Mouse (Mus musculus): ENCODE results near the gene Clp1. TPM values are rescaled to one million over a fixed set of nuclear protein-coding genes. Genes with fewer than 3 reads are reported as not detected.
A peak's percentile ranks its signal among the peaks of the same experiment; 100 is the strongest.

The Clp1 gene
- total RNA-seq (2014; rRNA removed) (7.9 and 10.9 TPM in 2 replicates), polyA plus RNA-seq (2012; rRNA removed) (8.6 and 12.6 TPM in 2 replicates)

- Histone ChIP-seq H3K9ac (ENCODE audit: low read depth, low read length) (peak within 1 kb of the TSS; percentile 73), H3K36me3 (ENCODE audit: control insufficient read depth, insufficient read depth, low read length) (peaks cover 15% of the 10 kb centered on the region), H3K27ac (replicated peaks; ENCODE audit: insufficient read depth, low read depth, low read length) (peak within 1 kb of the TSS; percentile 88), H3K79me2 (ENCODE audit: control insufficient read depth, insufficient read depth, low read length) (peaks cover 9% of the 10 kb centered on the region; the same call in 1 of the 2 replicates), H3K27me3 (ENCODE audit: control insufficient read depth, insufficient read depth, low read length) (no peaks in the 10 kb centered on the region), H3K4me3 (ENCODE audit: insufficient read depth, low read depth, low read length) (peak within 1 kb of the TSS; percentile 64), H3K4me1 (ENCODE audit: control insufficient read depth, insufficient read depth, low read length) (peaks cover 20% of the 10 kb centered on the region)
- peak; percentile 92 for DNase-seq (ENCODE audit: extremely low read depth, low read depth, low spot score)
- no peak for TF ChIP-seq CTCF (IDR thresholded peaks at IDR 0.05; ENCODE audit: low read depth, low read length)
- peak; percentile 59 for TF ChIP-seq POLR2A (IDR thresholded peaks at IDR 0.05; ENCODE audit: extremely low read depth, insufficient read depth, low read length)
- WGBS: under 1% methylated on average over 39 of the region's 39 CpGs
Observed at GRCm38 (mm10) chr2:84727172-84727858, at the start of gene Clp1. Clp1 (minus strand) TSS chr2:84727350.

GRCm38 (mm10) chr2:84775665-84776064 lies 48.5 kb upstream of the Clp1 start:
- Histone ChIP-seq H3K4me3 (ENCODE audit: insufficient read depth, low read depth, low read length) (peak overlapping the region; percentile 39), H3K4me1 (ENCODE audit: control insufficient read depth, insufficient read depth, low read length) (peaks cover 11% of the 10 kb centered on the region; the same call in 1 of the 2 replicates), H3K27me3 (ENCODE audit: control insufficient read depth, insufficient read depth, low read length) (no peaks in the 10 kb centered on the region), H3K27ac (replicated peaks; ENCODE audit: insufficient read depth, low read depth, low read length) (peak overlapping the region; percentile 96), H3K9ac (ENCODE audit: low read depth, low read length) (peak overlapping the region; percentile 54), H3K79me2 (ENCODE audit: control insufficient read depth, insufficient read depth, low read length) (peaks cover 7% of the 10 kb centered on the region; the same call in 1 of the 2 replicates), H3K36me3 (ENCODE audit: control insufficient read depth, insufficient read depth, low read length) (peaks cover 17% of the 10 kb centered on the region)
- WGBS: 18% methylated on average over 6 of the region's 6 CpGs
- TF ChIP-seq POLR2A (IDR thresholded peaks at IDR 0.05; ENCODE audit: extremely low read depth, insufficient read depth, low read length): no peak
- no peak for TF ChIP-seq CTCF (IDR thresholded peaks at IDR 0.05; ENCODE audit: low read depth, low read length)
- DNase-seq (ENCODE audit: extremely low read depth, low read depth, low spot score): peak; percentile 78

GRCm38 (mm10) chr2:84775241-84775640 lies 48.1 kb upstream of the Clp1 start, which contains the start of gene Serping1:
Serping1 (minus strand) TSS chr2:84775444.
- WGBS: 10% methylated on average over 9 of the region's 9 CpGs

GRCm38 (mm10) chr2:84774751-84775150 lies 47.6 kb upstream of the Clp1 start:
- H3K79me2 ChIP-seq (ENCODE audit: control insufficient read depth, insufficient read depth, low read length): peaks cover 7% of the 10 kb centered on the region; the same call in 1 of the 2 replicates
- peaks cover 11% of the 10 kb centered on the region; the same call in 1 of the 2 replicates for H3K4me1 ChIP-seq (ENCODE audit: control insufficient read depth, insufficient read depth, low read length)
- H3K9ac ChIP-seq (ENCODE audit: low read depth, low read length): peak overlapping the region; percentile 58
- H3K36me3 ChIP-seq (ENCODE audit: control insufficient read depth, insufficient read depth, low read length): peaks cover 25% of the 10 kb centered on the region
- TF ChIP-seq POLR2A (IDR thresholded peaks at IDR 0.05; ENCODE audit: extremely low read depth, insufficient read depth, low read length) (peak; percentile 64), CTCF (IDR thresholded peaks at IDR 0.05; ENCODE audit: low read depth, low read length) (no peak)
- 10% methylated on average over 14 of the region's 15 CpGs for WGBS
- peak overlapping the region; percentile 64 for H3K4me3 ChIP-seq (ENCODE audit: insufficient read depth, low read depth, low read length)
- DNase-seq (ENCODE audit: extremely low read depth, low read depth, low spot score): peak; percentile 75
- H3K27ac ChIP-seq (replicated peaks; ENCODE audit: insufficient read depth, low read depth, low read length): peak overlapping the region; percentile 78
- no peaks in the 10 kb centered on the region for H3K27me3 ChIP-seq (ENCODE audit: control insufficient read depth, insufficient read depth, low read length)

More at GRCm38 (mm10) chr2:84775241-84775640, 48.1 kb upstream of the Clp1 start, which contains the start of gene Serping1:
- peaks cover 11% of the 10 kb centered on the region; the same call in 1 of the 2 replicates for H3K4me1 ChIP-seq (ENCODE audit: control insufficient read depth, insufficient read depth, low read length)
- peak; percentile 91 for DNase-seq (ENCODE audit: extremely low read depth, low read depth, low spot score)
- no peaks in the 10 kb centered on the region for H3K27me3 ChIP-seq (ENCODE audit: control insufficient read depth, insufficient read depth, low read length)
- H3K9ac ChIP-seq (ENCODE audit: low read depth, low read length): peak within 1 kb of the TSS; percentile 61
- H3K27ac ChIP-seq (replicated peaks; ENCODE audit: insufficient read depth, low read depth, low read length): peak within 1 kb of the TSS; percentile 96
- H3K79me2 ChIP-seq (ENCODE audit: control insufficient read depth, insufficient read depth, low read length): peaks cover 7% of the 10 kb centered on the region; the same call in 1 of the 2 replicates
- peaks cover 21% of the 10 kb centered on the region for H3K36me3 ChIP-seq (ENCODE audit: control insufficient read depth, insufficient read depth, low read length)
- peak within 1 kb of the TSS; percentile 64 for H3K4me3 ChIP-seq (ENCODE audit: insufficient read depth, low read depth, low read length)
- TF ChIP-seq CTCF (IDR thresholded peaks at IDR 0.05; ENCODE audit: low read depth, low read length): no peak
- TF ChIP-seq POLR2A (IDR thresholded peaks at IDR 0.05; ENCODE audit: extremely low read depth, insufficient read depth, low read length): 0 out of 2 replicates have a peak, but pooled peaks have one; percentile 9

- 79% methylated on average over 5 of the region's 5 CpGs for WGBS
- H3K36me3 ChIP-seq (ENCODE audit: control insufficient read depth, insufficient read depth, low read length): peaks cover 40% of the 10 kb centered on the region
- peaks cover 7% of the 10 kb centered on the region; the same call in 1 of the 2 replicates for H3K79me2 ChIP-seq (ENCODE audit: control insufficient read depth, insufficient read depth, low read length)
- H3K27ac ChIP-seq (replicated peaks; ENCODE audit: insufficient read depth, low read depth, low read length): peak overlapping the region; percentile 78; the same call in 1 of the 2 replicates
- H3K4me3 ChIP-seq (ENCODE audit: insufficient read depth, low read depth, low read length): peak overlapping the region; percentile 64; the same call in 1 of the 2 replicates
- peaks cover 11% of the 10 kb centered on the region; the same call in 1 of the 2 replicates for H3K4me1 ChIP-seq (ENCODE audit: control insufficient read depth, insufficient read depth, low read length)
- H3K27me3 ChIP-seq (ENCODE audit: control insufficient read depth, insufficient read depth, low read length): no peaks in the 10 kb centered on the region
- H3K9ac ChIP-seq (ENCODE audit: low read depth, low read length): peak overlapping the region; percentile 42
- no peak for DNase-seq (ENCODE audit: extremely low read depth, low read depth, low spot score)
- TF ChIP-seq POLR2A (IDR thresholded peaks at IDR 0.05; ENCODE audit: extremely low read depth, insufficient read depth, low read length) (no peak), CTCF (IDR thresholded peaks at IDR 0.05; ENCODE audit: low read depth, low read length) (no peak)
Observed at GRCm38 (mm10) chr2:84773195-84773594, 46.0 kb upstream of the Clp1 start.

All from liver, adult 2 months (tissue).